Comparison of ENCODE assay signal across 12 mouse cellular contexts in the genomic region with DNA sequence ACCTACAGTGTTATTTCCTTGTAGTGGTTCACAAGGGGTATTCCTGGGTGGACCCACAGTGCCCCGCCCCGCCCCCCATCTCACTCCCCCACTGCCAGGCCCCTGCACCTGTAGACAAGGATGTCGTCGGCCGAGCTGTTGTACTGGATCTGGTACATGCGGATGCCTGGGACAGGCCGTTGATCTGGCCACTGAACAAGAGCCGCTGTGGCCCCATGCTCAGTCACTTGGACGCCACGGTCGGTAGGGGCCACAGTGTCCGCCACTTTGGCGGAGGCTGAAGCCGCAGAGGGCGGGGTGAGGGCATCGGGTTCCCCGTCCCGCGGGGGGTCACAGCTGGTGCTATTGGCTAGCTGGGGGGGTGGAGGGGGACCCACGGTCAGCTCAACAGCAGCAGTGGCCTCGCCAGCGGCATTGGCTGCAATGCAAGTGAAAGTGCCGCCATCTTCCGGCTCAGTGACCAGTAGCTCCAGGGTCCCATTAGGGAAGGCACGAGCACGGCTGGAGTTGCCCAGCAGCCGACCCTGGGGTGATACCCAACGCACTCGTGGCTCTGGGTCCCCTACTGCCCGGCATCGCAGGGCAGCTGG. TPM values are rescaled to one million over a fixed set of nuclear protein-coding genes. Genes with fewer than 3 reads are reported as not detected.
DNase-seq lines count a peak whose midpoint lies in the region; ATAC-seq and TF ChIP-seq lines count a peak whose summit lies in the region.
"Had no signal": no experiment of that assay in that cellular context is flagged by ENCODE, and none has a peak within 500 bp of the region (broad histone marks: within the 10 kb centered on the region; RNA-seq: fewer than 3 reads in every experiment).

No protein-coding gene starts in this region.

- H3K9me3 ChIP-seq in erythroblast, embryonic 14.5 days (ENCODE audit: control insufficient read depth, low read length), result no peaks in the 10 kb centered on the region
- no peaks in the 10 kb centered on the region for H3K9me3 ChIP-seq in hindbrain, postnatal 0 days (ENCODE audit: low read length)
- no peaks in the 10 kb centered on the region for H3K9me3 ChIP-seq in neural tube, embryonic 15.5 days (replicated peaks)

- H3K4me3 ChIP-seq in erythroblast, embryonic 14.5 days (replicated peaks), result peak overlapping the region; percentile 14
- no peak overlapping the region for H3K4me3 ChIP-seq in hindbrain, postnatal 0 days (ENCODE audit: low read length)
- peak overlapping the region; percentile 25 for H3K4me3 ChIP-seq in neural tube, embryonic 15.5 days (replicated peaks)
- H3K4me3 ChIP-seq: heart, adult 2 months; myocyte had no signal

- H3K27ac ChIP-seq in hindbrain, postnatal 0 days, result no peak overlapping the region
- no peak overlapping the region for H3K27ac ChIP-seq in neural tube, embryonic 15.5 days (replicated peaks)
- H3K27ac ChIP-seq: heart, adult 2 months had no signal

- H3K9ac ChIP-seq in hindbrain, postnatal 0 days (replicated peaks; ENCODE audit: low read length), result no peak overlapping the region
- H3K9ac ChIP-seq in neural tube, embryonic 15.5 days (replicated peaks), result peak overlapping the region; percentile 34; the same call in 1 of the 2 replicates
- H3K9ac ChIP-seq: lung, embryonic 14.5 days had no signal

- no peak for DNase-seq in hindbrain, postnatal 0 days (ENCODE audit: low spot score)
- peak; percentile 39 to 51 for DNase-seq in kidney, postnatal 36 days
- DNase-seq in gastrocnemius, postnatal 10 days, result no peak
- no peak for DNase-seq in ovary, postnatal 36 days (ENCODE audit: low spot score)
- DNase-seq in spleen, postnatal 36 days (ENCODE audit: low spot score in 2 of 2), result no peak
- DNase-seq: heart, adult 2 months; lung, embryonic 14.5 days; right cerebral cortex, postnatal 4 days had no signal

- H3K36me3 ChIP-seq in erythroblast, embryonic 14.5 days (ENCODE audit: control insufficient read depth), result no peaks in the 10 kb centered on the region; the same call in 1 of the 2 replicates
- H3K36me3 ChIP-seq in hindbrain, postnatal 0 days (ENCODE audit: insufficient read depth, low read length), result no peaks in the 10 kb centered on the region
- H3K36me3 ChIP-seq in neural tube, embryonic 15.5 days, result peaks cover 31% of the 10 kb centered on the region

- peak overlapping the region; percentile 10; the same call in 1 of the 2 replicates for H3K4me2 ChIP-seq in hindbrain, postnatal 0 days (ENCODE audit: low read depth, low read length)
- peak overlapping the region; percentile 82 for H3K4me2 ChIP-seq in neural tube, embryonic 15.5 days
- H3K4me2 ChIP-seq: lung, embryonic 14.5 days had no signal

- 73% methylated on average over 31 of the region's 31 CpGs for WGBS in hindbrain, postnatal 0 days
- 52% methylated on average over 31 of the region's 31 CpGs for WGBS in neural tube, embryonic 15.5 days

- H3K4me1 ChIP-seq in erythroblast, embryonic 14.5 days (ENCODE audit: control insufficient read depth), result no peaks in the 10 kb centered on the region
- peaks cover 29% of the 10 kb centered on the region for H3K4me1 ChIP-seq in hindbrain, postnatal 0 days (ENCODE audit: insufficient read depth, low read length)
- peaks cover 72% of the 10 kb centered on the region for H3K4me1 ChIP-seq in neural tube, embryonic 15.5 days

- no peak for ATAC-seq in erythroblast, adult 5-6 weeks (replicated peaks; ENCODE audit: low FRiP score, poor library complexity, severe bottlenecking)
- ATAC-seq in hindbrain, postnatal 0 days, result no peak
- ATAC-seq in neural tube, embryonic 15.5 days (ENCODE audit: low FRiP score), result no peak

- no peak for TF ChIP-seq CTCF in hindbrain, postnatal 0 days (IDR thresholded peaks at IDR 0.05; ENCODE audit: low read depth)

- H3K27me3 ChIP-seq in erythroblast, embryonic 14.5 days (ENCODE audit: control insufficient read depth), result peaks cover 26% of the 10 kb centered on the region
- H3K27me3 ChIP-seq in hindbrain, postnatal 0 days (ENCODE audit: insufficient read depth, low read length), result no peaks in the 10 kb centered on the region
- H3K27me3 ChIP-seq in neural tube, embryonic 15.5 days (replicated peaks), result no peaks in the 10 kb centered on the region

RNA-seq across cellular contexts. Expression of gene Lrfn3, which starts 3.2 kb away (rescaled TPM):
- 0.05 TPM in 1 of 2 replicates, not detected in the other for polyA plus RNA-seq in erythroblast, embryonic 14.5 days (2012)
- total RNA-seq in erythroblast, adult 5-6 weeks (2015; ENCODE audit: low replicate concordance), result not detected in 2 replicates
- total RNA-seq in erythroblast, adult 5-6 weeks (2017; ENCODE audit: low replicate concordance), result not detected in 2 replicates
- total RNA-seq in hindbrain, postnatal 0 days (2014; rRNA removed), result 45.9 and 47.4 TPM in 2 replicates
- 17.5 and 18.1 TPM in 2 replicates for polyA plus RNA-seq in hindbrain, postnatal 0 days (2015; fragmentation: Nextera tagmentation; extraction: Ambion mirVana)
- 13.5 and 15.7 TPM in 2 replicates for polyA plus RNA-seq in neural tube, embryonic 15.5 days (2015; fragmentation: Nextera tagmentation; extraction: Ambion mirVana)
- total RNA-seq in gastrocnemius, postnatal 10 days (2021), result 1 to 10 TPM; 1.6 to 3.1 TPM

RNA-seq across cellular contexts. Expression of gene Sdhaf1, which starts 35.7 kb away (rescaled TPM):
- polyA plus RNA-seq in erythroblast, embryonic 14.5 days (2012), result 0.45 and 0.47 TPM in 2 replicates
- total RNA-seq in erythroblast, adult 5-6 weeks (2015; ENCODE audit: low replicate concordance), result 0.84 TPM in 1 of 2 replicates, not detected in the other
- 0.77 and 2.8 TPM in 2 replicates for total RNA-seq in erythroblast, adult 5-6 weeks (2017; ENCODE audit: low replicate concordance)
- 12.9 and 14.7 TPM in 2 replicates for total RNA-seq in hindbrain, postnatal 0 days (2014; rRNA removed)
- 17.8 and 19.3 TPM in 2 replicates for polyA plus RNA-seq in hindbrain, postnatal 0 days (2015; fragmentation: Nextera tagmentation; extraction: Ambion mirVana)
- polyA plus RNA-seq in neural tube, embryonic 15.5 days (2015; fragmentation: Nextera tagmentation; extraction: Ambion mirVana), result 16.0 and 16.7 TPM in 2 replicates
- total RNA-seq in gastrocnemius, postnatal 10 days (2021), result 10 to 100 TPM; 10.3 to 11.5 TPM

RNA-seq across cellular contexts. Expression of gene E130208F15Rik, which starts 37.8 kb away (rescaled TPM):
- polyA plus RNA-seq in erythroblast, embryonic 14.5 days (2012), result not detected in 2 replicates
- not detected in 2 replicates for total RNA-seq in erythroblast, adult 5-6 weeks (2015; ENCODE audit: low replicate concordance)
- total RNA-seq in erythroblast, adult 5-6 weeks (2017; ENCODE audit: low replicate concordance), result 1.5 TPM in 1 of 2 replicates, not detected in the other
- 1.8 TPM in 1 of 2 replicates, not detected in the other for total RNA-seq in hindbrain, postnatal 0 days (2014; rRNA removed)
- polyA plus RNA-seq in hindbrain, postnatal 0 days (2015; fragmentation: Nextera tagmentation; extraction: Ambion mirVana), result 0.79 TPM in 1 of 2 replicates, not detected in the other
- not detected in 2 replicates for polyA plus RNA-seq in neural tube, embryonic 15.5 days (2015; fragmentation: Nextera tagmentation; extraction: Ambion mirVana)
- total RNA-seq in gastrocnemius, postnatal 10 days (2021), result 1 to 10 TPM; 1.0 to 1.2 TPM
- polyA plus RNA-seq: lung, embryonic 14.5 days had no signal

RNA-seq across cellular contexts. Expression of gene Syne4, which starts 44.8 kb away (rescaled TPM):
- 0.04 and 0.13 TPM in 2 replicates for polyA plus RNA-seq in erythroblast, embryonic 14.5 days (2012)
- total RNA-seq in erythroblast, adult 5-6 weeks (2015; ENCODE audit: low replicate concordance), result not detected in 2 replicates
- not detected in 2 replicates for total RNA-seq in erythroblast, adult 5-6 weeks (2017; ENCODE audit: low replicate concordance)
- 13.2 and 16.5 TPM in 2 replicates for total RNA-seq in hindbrain, postnatal 0 days (2014; rRNA removed)
- 11.4 and 12.6 TPM in 2 replicates for polyA plus RNA-seq in hindbrain, postnatal 0 days (2015; fragmentation: Nextera tagmentation; extraction: Ambion mirVana)
- polyA plus RNA-seq in neural tube, embryonic 15.5 days (2015; fragmentation: Nextera tagmentation; extraction: Ambion mirVana), result 18.9 and 24.7 TPM in 2 replicates
- total RNA-seq in gastrocnemius, postnatal 10 days (2021), result 1 to 10 TPM; 1.8 TPM

RNA-seq across cellular contexts. Expression of gene Alkbh6, which starts 50.9 kb away (rescaled TPM):
- polyA plus RNA-seq in erythroblast, embryonic 14.5 days (2012), result 2.1 and 2.8 TPM in 2 replicates
- total RNA-seq in erythroblast, adult 5-6 weeks (2015; ENCODE audit: low replicate concordance), result 0.96 and 3.3 TPM in 2 replicates
- total RNA-seq in erythroblast, adult 5-6 weeks (2017; ENCODE audit: low replicate concordance), result 2.0 and 5.4 TPM in 2 replicates
- 75.4 and 116 TPM in 2 replicates for total RNA-seq in hindbrain, postnatal 0 days (2014; rRNA removed)
- 129 and 131 TPM in 2 replicates for polyA plus RNA-seq in hindbrain, postnatal 0 days (2015; fragmentation: Nextera tagmentation; extraction: Ambion mirVana)
- polyA plus RNA-seq in neural tube, embryonic 15.5 days (2015; fragmentation: Nextera tagmentation; extraction: Ambion mirVana), result 131 and 141 TPM in 2 replicates
- total RNA-seq in gastrocnemius, postnatal 10 days (2021), result 10 to 100 TPM; 18.3 to 18.6 TPM

Comparison
In these comparisons a context has a peak if more than half of its experiments do, and no peak if none do; other contexts are left out.
1. DNase-seq: peak in kidney, postnatal 36 days (2 of 2); none in hindbrain, postnatal 0 days (single experiment), gastrocnemius, postnatal 10 days (single experiment), ovary, postnatal 36 days (single experiment) and spleen, postnatal 36 days (0 of 2).
2. RNA of gene Lrfn3, which starts 3.2 kb away (total RNA-seq): 45.9 to 47.4 TPM in hindbrain, postnatal 0 days; 1.6 to 3.1 TPM in gastrocnemius, postnatal 10 days and not detected in erythroblast, adult 5-6 weeks; every median in the first group is over 10 times any median in the second.